Mouse (Mus musculus) adrenal gland, adult 2 months (tissue): ENCODE results near the gene Bax. TPM values are rescaled to one million over a fixed set of nuclear protein-coding genes. Genes with fewer than 3 reads are reported as not detected.
A peak's percentile ranks its signal among the peaks of the same experiment; 100 is the strongest.
"Not testable (repeated sequence)": the region's sequence is repeated elsewhere in the genome, so short reads cannot be mapped to it uniquely, and the experiment has no call there.

ENCODE experiments used
- DNase-seq: peaks from one replicate; pipeline ENCODE4 v3.0.0; 2021
- polyA plus RNA-seq: library from polyadenylated mRNA; depleted of rRNA; stranded (reverse); fragments of >200 nt; gene quantifications from 2 replicates; pipeline ENCODE4 v1.2.3, GENCODE M21; 2012
- total RNA-seq, 2 experiments: library from RNA; stranded (reverse); gene quantifications; 2 replicates each; pipeline ENCODE4 v1.2.3; 2021

The Bax gene
- total and polyA plus RNA-seq, 3 experiments: 52.5 to 148 (median 60.6) TPM

GRCm38 (mm10) chr7:45481374-45481927 is 14.8 kb upstream of the Bax start, which contains the start of gene Tulp2:
Gene Tulp2 (plus strand): TSS chr7:45481877.
- peak; percentile 71 for DNase-seq

GRCm38 (mm10) chr7:45480310-45480709 is 13.6 kb upstream of the Bax start:
- not testable (repeated sequence) for DNase-seq

GRCm38 (mm10) chr7:45478774-45479173 is 12.1 kb upstream of the Bax start:
- DNase-seq: no peak

GRCm38 (mm10) chr7:45477003-45477402 is 10.3 kb upstream of the Bax start:
- DNase-seq: peak; percentile 71

GRCm38 (mm10) chr7:45476453-45476852 is 9.8 kb upstream of the Bax start:
- DNase-seq: no peak

GRCm38 (mm10) chr7:45475291-45475969 is 8.7 kb upstream of the Bax start:
- peak; percentile 63 for DNase-seq

GRCm38 (mm10) chr7:45470869-45471268 is 4.2 kb upstream of the Bax start:
- peak; percentile 65 for DNase-seq

- DNase-seq: peak; percentile 2
Measured at GRCm38 (mm10) chr7:45467090-45467670, 482 bp upstream of the Bax start.

- no peak for DNase-seq
Measured at GRCm38 (mm10) chr7:45465549-45465948, 1.1 kb downstream of the Bax start.

- no peak for DNase-seq
Measured at GRCm38 (mm10) chr7:45465112-45465511, 1.6 kb downstream of the Bax start.

GRCm38 (mm10) chr7:45463987-45464778 is 2.5 kb downstream of the Bax start:
- no peak for DNase-seq

- not testable (repeated sequence) for DNase-seq
Measured at GRCm38 (mm10) chr7:45462868-45463267, 3.8 kb downstream of the Bax start.

- DNase-seq: no peak
Measured at GRCm38 (mm10) chr7:45462325-45462724, 4.4 kb downstream of the Bax start.

- no peak for DNase-seq
Measured at GRCm38 (mm10) chr7:45461781-45462180, 4.9 kb downstream of the Bax start.

GRCm38 (mm10) chr7:45461326-45461725 is 5.4 kb downstream of the Bax start:
- DNase-seq: no peak

GRCm38 (mm10) chr7:45460860-45461314 is 5.8 kb downstream of the Bax start:
- peak; percentile 91 for DNase-seq

- no peak for DNase-seq
Measured at GRCm38 (mm10) chr7:45460377-45460776, 6.3 kb downstream of the Bax start.

GRCm38 (mm10) chr7:45459564-45460140 is 7.0 kb downstream of the Bax start, which contains the start of gene Ftl1:
Gene Ftl1 (minus strand): TSS chr7:45459884.
- peak; percentile 99 for DNase-seq

GRCm38 (mm10) chr7:45458748-45459563 is 7.7 kb downstream of the Bax start:
- peak; percentile 84 for DNase-seq

GRCm38 (mm10) chr7:45457204-45458060 is 9.3 kb downstream of the Bax start:
- peak; percentile 68 for DNase-seq
